Mouse (Mus musculus): ENCODE results near the gene Efcab11.
"Not testable (repeated sequence)": the region's sequence is repeated elsewhere in the genome, so short reads cannot be mapped to it uniquely, and the experiment has no call there.

The Efcab11 gene

GRCm38 (mm10) chr12:99874609-99875008 lies 9.6 kb downstream of the Efcab11 start:
- no peak for DNase-seq (ENCODE audit: low spot score)

- DNase-seq (ENCODE audit: low spot score): no peak
Observed at GRCm38 (mm10) chr12:99873443-99873842, 10.8 kb downstream of the Efcab11 start.

GRCm38 (mm10) chr12:99868821-99869220 lies 15.4 kb downstream of the Efcab11 start:
- no peak for DNase-seq (ENCODE audit: low spot score)

GRCm38 (mm10) chr12:99864613-99865012 lies 19.6 kb downstream of the Efcab11 start:
- DNase-seq (ENCODE audit: low spot score): no peak

GRCm38 (mm10) chr12:99860981-99861380 lies 23.3 kb downstream of the Efcab11 start:
- DNase-seq (ENCODE audit: low spot score): no peak

- DNase-seq (ENCODE audit: low spot score): no peak
Observed at GRCm38 (mm10) chr12:99859391-99860100, 24.7 kb downstream of the Efcab11 start.

GRCm38 (mm10) chr12:99858664-99859063 lies 25.6 kb downstream of the Efcab11 start:
- no peak for DNase-seq (ENCODE audit: low spot score)

- DNase-seq (ENCODE audit: low spot score): no peak
Observed at GRCm38 (mm10) chr12:99856011-99856410, 28.2 kb downstream of the Efcab11 start.

- DNase-seq (ENCODE audit: low spot score): no peak
Observed at GRCm38 (mm10) chr12:99853323-99854258, 30.6 kb downstream of the Efcab11 start.

- DNase-seq (ENCODE audit: low spot score): no peak
Observed at GRCm38 (mm10) chr12:99849996-99850395, 34.2 kb downstream of the Efcab11 start.

- no peak for DNase-seq (ENCODE audit: low spot score)
Observed at GRCm38 (mm10) chr12:99844951-99845350, 39.3 kb downstream of the Efcab11 start.

GRCm38 (mm10) chr12:99838703-99839102 lies 45.5 kb downstream of the Efcab11 start:
- DNase-seq (ENCODE audit: low spot score): no peak

- no peak for DNase-seq (ENCODE audit: low spot score)
Observed at GRCm38 (mm10) chr12:99838109-99838508, 46.1 kb downstream of the Efcab11 start.

- DNase-seq (ENCODE audit: low spot score): no peak
Observed at GRCm38 (mm10) chr12:99837528-99837927, 46.7 kb downstream of the Efcab11 start.

- DNase-seq (ENCODE audit: low spot score): no peak
Observed at GRCm38 (mm10) chr12:99836404-99837131, 47.7 kb downstream of the Efcab11 start.

GRCm38 (mm10) chr12:99833476-99833875 lies 50.8 kb downstream of the Efcab11 start:
- no peak for DNase-seq (ENCODE audit: low spot score)

- no peak for DNase-seq (ENCODE audit: low spot score)
Observed at GRCm38 (mm10) chr12:99822591-99822990, 61.6 kb downstream of the Efcab11 start.

GRCm38 (mm10) chr12:99821309-99821934 lies 62.8 kb downstream of the Efcab11 start:
- no peak for DNase-seq (ENCODE audit: low spot score)

GRCm38 (mm10) chr12:99819186-99819974 lies 64.9 kb downstream of the Efcab11 start:
- no peak for DNase-seq (ENCODE audit: low spot score)

GRCm38 (mm10) chr12:99818006-99818405 lies 66.2 kb downstream of the Efcab11 start:
- not testable (repeated sequence) for DNase-seq (ENCODE audit: low spot score)

GRCm38 (mm10) chr12:99815244-99815643 lies 69.0 kb downstream of the Efcab11 start:
- no peak for DNase-seq (ENCODE audit: low spot score)

Data from ovary, postnatal 36 days (tissue).